Mouse (Mus musculus): ENCODE measurements at regions not wholly inside any gene's neighbourhood (a gene's known extent, or its start where the extent isn't known, plus 50 kb on each side); places are given as distances from the start of the nearest gene placed in this dataset.

DNA sequence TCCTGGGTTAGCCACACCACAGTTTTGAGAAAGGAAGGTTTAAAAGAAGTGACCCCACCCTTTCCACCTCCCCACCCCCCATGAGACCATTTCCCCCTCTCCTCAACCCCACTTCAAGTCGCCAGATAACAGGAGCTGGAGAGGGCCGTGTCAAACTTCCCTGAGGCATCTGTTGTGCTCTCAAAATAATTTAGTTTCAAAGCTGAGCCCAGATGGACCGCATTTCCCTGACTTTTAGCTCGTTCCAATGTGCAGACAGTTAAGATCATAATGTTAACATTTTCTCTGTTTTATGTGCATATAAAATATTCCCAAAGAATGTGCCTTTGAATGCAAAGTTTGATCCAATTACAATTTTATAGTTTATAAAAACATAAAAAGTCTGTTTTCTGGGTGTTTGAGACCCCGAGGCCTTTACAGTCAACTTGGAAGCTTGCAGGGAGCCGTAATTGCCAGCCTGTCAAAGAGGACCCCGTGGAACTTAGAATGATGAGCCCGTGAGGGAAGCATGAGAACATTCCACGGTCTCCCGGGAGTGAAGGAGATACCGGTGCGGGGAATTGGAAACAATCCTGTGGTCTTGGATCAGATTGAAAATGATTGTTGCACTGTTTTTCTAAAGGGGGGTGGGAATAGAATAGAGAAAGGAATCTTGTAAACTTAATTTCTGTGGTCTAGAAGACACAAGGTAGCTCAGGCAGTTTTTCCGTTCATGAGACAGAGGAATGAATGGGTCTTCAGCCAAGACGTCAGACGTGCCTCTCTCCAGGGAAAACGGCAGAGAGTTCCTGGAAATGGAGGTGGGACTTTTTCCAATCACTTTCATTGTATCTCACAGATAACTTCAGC, 903.3 kb downstream of the Mrps31 start:
- DNase-seq (ENCODE audit: low read depth): peak; percentile 18

DNA sequence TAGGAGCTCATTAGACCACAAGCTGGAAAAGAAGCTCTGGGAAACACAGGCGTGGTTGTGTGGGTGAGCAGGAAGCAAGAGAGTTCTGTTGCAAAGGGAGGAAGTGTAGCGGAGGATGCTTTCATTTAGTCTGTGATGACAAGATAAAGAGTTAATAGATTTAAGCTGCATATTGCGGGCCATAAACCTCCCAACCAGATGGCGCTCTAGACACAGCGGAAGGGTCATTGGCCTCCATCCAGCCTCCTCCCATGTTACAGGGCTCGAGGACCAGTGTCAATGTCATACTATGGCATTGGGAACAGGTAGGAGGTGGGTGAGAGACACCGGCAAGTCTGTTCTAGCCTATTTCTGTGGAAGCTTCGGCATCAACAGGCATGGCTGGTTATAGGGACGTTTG, 908.4 kb downstream of the Mrps31 start:
- no peak for DNase-seq (ENCODE audit: low read depth)

DNA sequence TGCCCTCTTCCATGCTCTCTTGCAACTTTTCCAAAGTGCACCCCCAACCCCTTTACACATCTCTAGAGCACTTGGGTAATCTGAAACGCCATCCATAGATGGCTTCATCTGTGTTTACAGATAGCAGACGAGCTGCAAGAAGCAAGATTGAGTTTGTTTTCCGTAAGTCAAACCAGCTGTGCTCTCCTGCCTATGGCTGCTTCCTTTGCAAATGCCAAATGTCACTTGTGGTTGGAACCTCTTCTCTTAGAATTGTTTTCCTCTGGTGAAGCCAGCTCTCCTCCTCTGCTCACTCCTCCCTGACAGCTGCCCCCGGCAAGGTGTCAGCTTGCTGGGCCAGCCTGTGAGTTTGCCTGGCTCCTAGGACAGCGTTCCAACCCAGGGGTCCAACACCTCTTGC, 910.0 kb downstream of the Mrps31 start:
- no peak for DNase-seq (ENCODE audit: low read depth)

GRCm38 (mm10) chr8:23327283-23327682, 916.1 kb downstream of the Mrps31 start:
- DNase-seq (ENCODE audit: low read depth): no peak

DNA sequence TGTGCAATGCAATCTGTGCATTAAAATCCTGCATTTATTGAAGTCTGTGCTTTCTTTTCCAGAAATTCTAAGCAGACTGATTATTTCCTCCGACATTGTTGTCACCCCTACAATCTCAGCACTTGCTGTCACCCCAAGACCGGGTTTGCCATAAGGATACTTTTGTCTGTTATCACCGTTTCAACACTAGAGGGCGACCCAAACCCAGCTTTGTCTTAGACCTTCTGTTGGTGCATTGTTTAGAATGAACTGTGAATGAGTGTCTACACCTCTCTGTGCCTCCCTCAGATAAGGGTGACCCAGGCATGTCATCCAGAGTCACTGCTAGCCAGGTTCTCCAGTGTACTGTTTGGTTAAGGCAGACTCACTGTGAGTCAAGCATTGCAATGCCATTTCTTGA, 933.0 kb downstream of the Mrps31 start:
- DNase-seq (ENCODE audit: low read depth): peak; percentile 15

- DNase-seq (ENCODE audit: low read depth): no peak
Measured at GRCm38 (mm10) chr8:23351367-23351930, 940.3 kb downstream of the Mrps31 start.

GRCm38 (mm10) chr8:23352259-23353106, 941.3 kb downstream of the Mrps31 start:
- no peak for DNase-seq (ENCODE audit: low read depth)

GRCm38 (mm10) chr8:23360061-23360622, 949.0 kb downstream of the Mrps31 start:
- no peak for DNase-seq (ENCODE audit: low read depth)

GRCm38 (mm10) chr8:23360850-23361274, 949.7 kb downstream of the Mrps31 start:
- DNase-seq (ENCODE audit: low read depth): no peak

Data from fibroblast of lung, adult 2 months (primary cell).